Mouse (Mus musculus) right cerebral cortex, postnatal 10 days (tissue): Measurements from ENCODE around the gene Taf6l.

ENCODE experiments used
- DNase-seq, 2 experiments: peaks; one replicate each; pipeline ENCODE4 v3.0.0; 2021; ENCODE audit warnings: low spot score in 2 of 2

Gene Taf6l

DNA sequence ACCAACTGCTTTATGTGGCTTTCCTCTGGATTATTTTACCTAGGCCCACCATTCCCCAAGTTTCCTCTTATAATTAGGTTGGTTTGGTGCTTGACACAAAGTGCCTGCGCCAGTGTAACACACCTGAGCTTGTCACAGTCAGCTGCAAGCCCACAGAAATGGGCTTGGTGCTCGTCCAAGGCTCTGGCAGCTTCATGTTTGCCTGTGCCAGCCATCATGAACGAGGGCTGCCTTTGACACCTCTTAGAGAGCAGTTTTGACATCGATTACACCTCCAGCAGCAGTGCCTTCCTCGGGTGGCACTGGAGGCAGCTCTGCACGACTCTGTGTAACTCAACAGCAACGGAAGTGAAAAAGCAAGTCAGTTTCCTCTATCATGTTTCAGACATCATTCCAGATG lies 4.0 kb upstream of the Taf6l start:
- DNase-seq, result peak in 1 of 2 experiments; percentile 59

DNA sequence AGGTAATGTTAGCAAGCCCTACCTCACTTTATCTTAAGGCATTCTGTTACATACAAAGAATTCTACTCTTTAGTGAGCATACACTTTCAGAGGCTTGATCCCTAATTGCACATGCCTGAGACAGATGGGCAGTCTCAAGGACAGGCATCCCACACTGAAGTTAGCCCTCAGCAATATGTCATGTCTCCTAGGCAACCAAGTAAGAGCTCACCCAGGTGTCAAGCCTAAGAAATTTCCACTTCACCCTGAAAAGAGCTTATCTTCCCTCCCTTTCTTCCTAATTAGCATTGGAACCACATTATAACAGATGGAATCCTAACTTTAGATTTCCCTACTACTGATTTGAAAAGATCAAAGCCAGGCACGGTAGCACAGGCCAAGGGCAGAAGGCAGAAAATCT lies 3.0 kb upstream of the Taf6l start:
- DNase-seq, result no peak

DNA sequence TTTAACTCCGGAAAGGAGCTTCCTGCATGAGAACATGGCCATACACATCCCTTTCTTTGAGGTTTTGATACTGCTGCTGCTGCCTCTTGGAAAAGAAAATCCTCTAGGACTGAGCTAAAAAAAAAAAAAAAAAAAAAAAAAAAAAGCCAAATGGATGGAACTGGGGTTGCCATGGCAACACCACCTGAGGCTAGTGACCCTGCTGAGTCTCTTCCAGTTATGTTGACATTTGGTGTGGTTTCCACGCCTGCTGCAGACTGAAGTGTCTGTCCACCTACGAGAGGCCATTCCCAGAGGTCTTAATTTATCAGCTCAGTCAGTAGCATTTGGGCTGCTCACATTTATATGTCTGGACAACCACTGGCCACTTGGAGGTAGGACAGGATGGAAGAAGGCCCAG lies 2.3 kb upstream of the Taf6l start:
- no peak for DNase-seq

GRCm38 (mm10) chr19:8774951-8775421 lies 11.2 kb downstream of the Taf6l start:
- DNase-seq, result peak in 1 of 2 experiments; percentile 42

- DNase-seq, result peak; percentile 97
Observed at GRCm38 (mm10) chr19:8774086-8774835, 12.0 kb downstream of the Taf6l start, which contains the start of gene Tmem179b. TSS of gene Tmem179b (minus strand) at chr19:8774467.

DNA sequence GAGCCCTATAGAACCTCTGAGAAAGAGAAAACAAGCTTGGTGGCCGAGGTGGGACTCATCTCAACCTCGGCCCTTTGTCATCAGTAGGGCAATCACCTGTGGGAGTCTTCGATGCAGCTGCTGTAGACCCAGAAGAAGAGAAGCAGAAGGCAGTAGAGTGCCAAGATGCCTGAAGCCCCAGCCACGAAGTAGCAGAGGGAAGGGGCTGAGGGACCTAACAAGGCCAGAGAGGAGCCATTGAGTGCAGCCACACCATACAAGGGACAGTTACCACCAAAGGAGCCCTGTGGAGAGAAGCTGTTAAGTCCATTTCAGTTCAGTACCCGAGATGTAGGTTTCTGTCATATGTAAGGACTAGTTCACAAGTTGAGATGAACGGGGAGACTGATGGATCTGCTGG lies 12.8 kb downstream of the Taf6l start:
- DNase-seq, result no peak

DNA sequence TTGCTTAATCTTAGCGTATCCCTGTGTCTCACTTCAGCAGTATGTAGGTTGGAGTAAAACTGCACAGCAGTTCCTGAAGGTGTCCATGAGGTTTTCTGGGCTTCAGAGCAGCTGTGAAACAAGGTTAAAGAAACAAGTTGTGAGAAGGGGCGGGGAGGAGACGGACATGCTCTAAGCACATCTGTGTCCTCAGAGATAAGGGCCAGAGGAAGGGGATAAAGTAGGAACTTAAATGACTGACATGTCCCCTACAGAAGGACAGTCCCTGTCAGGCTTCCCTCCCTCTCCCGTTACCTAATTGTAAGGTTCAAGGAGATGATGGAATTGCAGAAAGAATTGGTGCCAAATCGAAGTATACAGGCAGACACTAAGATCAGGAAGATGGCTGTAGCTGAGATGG lies 13.2 kb downstream of the Taf6l start:
- no peak for DNase-seq

GRCm38 (mm10) chr19:8770567-8771270 lies 15.5 kb downstream of the Taf6l start, which contains the start of gene Tmem223:
TSS of gene Tmem223 (plus strand) at chr19:8770996.
- DNase-seq, result peak; percentile 88

GRCm38 (mm10) chr19:8765562-8765961 lies 20.7 kb downstream of the Taf6l start:
- no peak for DNase-seq

DNA sequence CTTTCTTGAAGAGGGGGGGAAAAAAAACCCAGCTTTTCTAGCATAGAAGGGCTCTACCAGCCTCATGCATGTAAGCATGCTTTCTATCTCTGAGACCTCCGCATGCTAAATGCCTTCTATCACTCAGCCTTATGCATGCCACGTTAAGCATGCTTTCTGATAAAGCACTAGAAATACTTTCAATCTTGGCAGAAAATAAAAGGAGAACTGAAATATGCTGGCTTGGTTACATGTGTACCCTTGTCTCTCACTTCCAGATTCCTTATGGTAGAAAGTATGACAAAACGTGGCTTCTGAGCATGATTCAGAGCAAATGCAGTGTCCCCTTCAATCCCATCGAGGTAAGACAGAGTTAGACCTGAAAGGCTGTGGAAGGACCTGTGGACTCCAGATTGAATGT lies 22.9 kb downstream of the Taf6l start:
- DNase-seq, result no peak

GRCm38 (mm10) chr19:8760757-8761156 lies 25.5 kb downstream of the Taf6l start:
- DNase-seq, result no peak

DNA sequence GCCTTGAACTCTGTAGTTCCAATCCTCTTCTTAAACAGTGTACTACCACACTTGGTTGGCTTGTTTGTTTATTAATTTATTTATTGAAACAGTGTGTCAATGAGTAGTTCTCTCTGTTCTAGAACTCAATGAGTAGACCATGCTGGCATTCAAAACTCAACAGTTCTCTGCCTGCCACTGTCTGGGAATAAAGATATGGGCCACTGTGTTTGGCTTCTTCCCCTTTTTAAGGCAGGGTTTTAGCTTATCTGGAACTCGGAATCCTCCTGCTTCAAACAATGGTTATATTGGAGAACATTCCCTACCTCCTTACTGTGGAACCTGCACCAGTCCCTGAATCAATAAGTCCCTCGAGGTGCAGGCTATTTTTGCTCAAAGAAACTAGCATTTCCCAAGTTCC lies 27.3 kb downstream of the Taf6l start:
- no peak for DNase-seq

- no peak for DNase-seq
Observed at GRCm38 (mm10) chr19:8757471-8757998, 28.7 kb downstream of the Taf6l start.

DNA sequence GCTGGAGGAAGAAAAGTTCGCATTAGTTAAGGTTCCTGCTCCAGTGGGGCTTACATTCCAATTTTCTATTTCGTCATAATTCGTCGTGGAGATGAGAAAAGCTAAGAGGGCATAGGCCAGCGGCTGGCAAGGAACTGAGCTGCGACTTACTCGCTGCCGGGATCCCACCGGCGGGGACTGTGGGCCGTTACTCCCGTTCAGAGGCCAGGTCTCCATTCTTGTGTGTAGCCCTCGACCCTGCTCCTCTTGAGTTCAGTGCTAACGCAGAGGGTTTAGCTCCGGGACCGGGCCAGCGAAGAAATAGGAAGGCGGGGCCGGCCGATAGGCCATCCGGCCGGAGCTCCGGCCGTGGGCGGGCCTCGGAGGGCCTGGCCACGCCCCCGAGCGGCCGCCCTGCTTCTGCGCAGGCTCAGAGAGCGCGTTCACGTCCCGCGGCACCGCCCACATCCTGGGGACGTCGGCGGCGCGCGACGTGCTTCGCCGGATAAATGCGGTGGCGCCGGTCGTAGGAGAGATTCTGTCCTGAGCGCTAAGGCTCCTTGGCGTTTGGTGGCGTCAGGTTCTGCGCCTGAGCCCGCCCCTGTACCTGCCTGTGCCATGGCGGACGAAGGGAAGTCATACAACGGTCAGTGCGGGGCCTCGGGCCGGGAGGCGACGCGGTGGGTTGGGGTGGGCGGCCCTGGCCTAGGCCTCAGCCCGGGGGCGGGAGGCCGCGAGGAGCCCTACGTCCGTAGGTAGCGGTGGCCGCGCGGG lies 29.4 kb downstream of the Taf6l start, which contains the start of gene Nxf1:
TSS of gene Nxf1 (plus strand) at position 439 of the 753 bp plus-strand sequence.
- DNase-seq, result peak; percentile 94 to 95

GRCm38 (mm10) chr19:8755652-8756051 lies 30.6 kb downstream of the Taf6l start:
- no peak for DNase-seq

DNA sequence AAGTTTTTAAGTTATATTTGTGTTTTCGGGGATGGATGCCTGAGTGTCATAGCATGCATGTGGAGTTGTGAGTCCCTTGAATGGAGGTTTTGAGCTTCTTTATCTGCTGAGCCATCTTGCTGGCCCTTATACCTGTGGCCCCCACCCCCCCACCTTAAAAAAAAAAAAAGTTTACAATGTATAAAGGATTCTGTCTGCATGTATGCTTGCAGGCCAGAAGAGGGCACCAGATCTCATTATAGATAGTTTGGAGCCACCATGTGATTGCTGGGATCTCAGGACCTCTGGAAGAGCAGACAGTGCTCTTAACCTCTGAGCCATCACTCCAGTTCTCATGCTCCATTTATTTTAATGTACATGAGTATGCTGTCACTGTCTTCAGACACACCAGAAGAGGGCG lies 38.8 kb downstream of the Taf6l start:
- DNase-seq, result no peak

- no peak for DNase-seq
Observed at GRCm38 (mm10) chr19:8745382-8745781, 40.8 kb downstream of the Taf6l start.

GRCm38 (mm10) chr19:8742176-8742575 lies 44.0 kb downstream of the Taf6l start:
- no peak for DNase-seq

- peak; percentile 98 for DNase-seq
Observed at GRCm38 (mm10) chr19:8741243-8741869, 44.9 kb downstream of the Taf6l start, which contains the start of gene Stx5a. TSS of gene Stx5a (plus strand) at chr19:8741413.

GRCm38 (mm10) chr19:8740603-8741002 lies 45.6 kb downstream of the Taf6l start, which contains the start of gene 1700092M07Rik:
TSS of gene 1700092M07Rik (plus strand) at chr19:8740718.
- no peak for DNase-seq

DNA sequence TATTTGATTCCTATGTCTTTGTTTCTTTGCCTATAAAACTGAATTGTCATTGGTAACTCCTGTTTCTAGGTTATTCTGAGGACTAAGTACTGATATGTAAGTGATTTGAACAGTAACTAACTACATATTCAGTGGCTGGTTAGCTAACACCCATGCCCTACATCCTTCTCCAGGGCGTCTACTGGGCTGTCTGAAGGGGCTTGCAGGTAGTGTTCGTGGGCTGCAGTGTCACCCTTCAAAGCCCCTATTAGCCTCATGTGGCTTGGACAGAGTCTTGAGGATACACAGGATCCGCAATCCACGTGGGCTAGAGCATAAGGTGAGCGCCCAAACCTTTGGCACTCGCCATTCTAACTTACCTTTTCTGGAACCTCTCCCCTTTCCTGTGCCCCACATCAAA lies 46.6 kb downstream of the Taf6l start:
- DNase-seq, result no peak
